Mouse (Mus musculus) neural tube, embryonic 11.5 days (tissue): ENCODE data around the gene Olfr224. TPM values are rescaled to one million over a fixed set of nuclear protein-coding genes. Genes with fewer than 3 reads are reported as not detected.

Experiments used
- ATAC-seq: fragments of 200-750 bp; cut with Nextera tagmentation; 2 replicates; pipeline ENCODE4 v1.8.0; 2017; ENCODE audit warnings: moderate number of reproducible peaks, mild to moderate bottlenecking, moderate TSS enrichment, moderate library complexity; ENCODE audit not compliant: insufficient read depth, low FRiP score, low TSS enrichment
- DNase-seq: peaks from one replicate; pipeline ENCODE4 v3.0.0-alpha.2; 2015; ENCODE audit warnings: low spot score
- H3K27ac ChIP-seq: fragments of 300-500 bp; sonication (generic); 2 replicates; pipeline ENCODE4 v1.5.1; 2014; ENCODE audit warnings: low read depth, mild to moderate bottlenecking, low read length
- H3K27me3 ChIP-seq: fragments of 300-500 bp; sonication (generic); 2 replicates; pipeline ENCODE4 v1.6.1; 2014; ENCODE audit warnings: mild to moderate bottlenecking, low read length, mixed read lengths; ENCODE audit not compliant: control insufficient read depth, insufficient read depth
- H3K36me3 ChIP-seq: fragments of 300-500 bp; sonication (generic); 2 replicates; pipeline ENCODE4 v1.6.1; 2014; ENCODE audit warnings: mild to moderate bottlenecking, low read length, moderate library complexity, mixed read lengths; ENCODE audit not compliant: control insufficient read depth, insufficient read depth
- H3K4me1 ChIP-seq: fragments of 300-500 bp; sonication (generic); 2 replicates; pipeline ENCODE4 v1.6.1; 2014; ENCODE audit warnings: low read length, mixed read lengths; ENCODE audit not compliant: control insufficient read depth, insufficient read depth
- H3K4me2 ChIP-seq: fragments of 300-500 bp; sonication (generic); 2 replicates; pipeline ENCODE4 v1.6.1; 2014; ENCODE audit warnings: low read depth, mild to moderate bottlenecking, moderate library complexity
- H3K4me3 ChIP-seq: fragments of 300-500 bp; sonication (generic); 2 replicates; pipeline ENCODE4 v1.5.1; 2014; ENCODE audit warnings: low read depth, low read length
- H3K9ac ChIP-seq: fragments of 300-500 bp; sonication (generic); 2 replicates; pipeline ENCODE4 v1.6.1; 2014; ENCODE audit warnings: mild to moderate bottlenecking, low read length
- H3K9me3 ChIP-seq: fragments of 300-500 bp; sonication (generic); 2 replicates; pipeline ENCODE4 v1.6.1; 2016; ENCODE audit warnings: low read length; ENCODE audit not compliant: control insufficient read depth
- WGBS: fragments of 180-500 bp; shearing (Covaris S2); extraction: QIAGEN DNeasy Blood & Tissue Kit; methylation state at CpG from one replicate; pipeline ENCODE4 v1.1.7; 2014; 5-methylcytosine and 5-hydroxymethylcytosine counted together
- polyA plus RNA-seq: library from polyadenylated mRNA; unstranded; fragments of >200 nt; fragmentation: Nextera tagmentation; extraction: Ambion mirVana; gene quantifications from 2 replicates; pipeline ENCODE4 v1.2.1, GENCODE M21; 2014

The Olfr224 gene
- polyA plus RNA-seq, 1 experiment from 2014 or later: not detected

- Histone ChIP-seq H3K9me3 (no peaks in the 10 kb centered on the region), H3K4me1 (no peaks in the 10 kb centered on the region), H3K36me3 (no peaks in the 10 kb centered on the region), H3K9ac (no peak overlapping the region), H3K27me3 (no peaks in the 10 kb centered on the region), H3K4me3 (no peak overlapping the region), H3K4me2 (no peak overlapping the region), H3K27ac (no peak overlapping the region)
- WGBS: 85% methylated on average over 2 of the region's 2 CpGs
- DNase-seq: no peak
- ATAC-seq: no peak
These were observed 34.3 kb upstream of the Olfr224 start for GRCm38 (mm10) chr11:58604688-58605087.

DNA sequence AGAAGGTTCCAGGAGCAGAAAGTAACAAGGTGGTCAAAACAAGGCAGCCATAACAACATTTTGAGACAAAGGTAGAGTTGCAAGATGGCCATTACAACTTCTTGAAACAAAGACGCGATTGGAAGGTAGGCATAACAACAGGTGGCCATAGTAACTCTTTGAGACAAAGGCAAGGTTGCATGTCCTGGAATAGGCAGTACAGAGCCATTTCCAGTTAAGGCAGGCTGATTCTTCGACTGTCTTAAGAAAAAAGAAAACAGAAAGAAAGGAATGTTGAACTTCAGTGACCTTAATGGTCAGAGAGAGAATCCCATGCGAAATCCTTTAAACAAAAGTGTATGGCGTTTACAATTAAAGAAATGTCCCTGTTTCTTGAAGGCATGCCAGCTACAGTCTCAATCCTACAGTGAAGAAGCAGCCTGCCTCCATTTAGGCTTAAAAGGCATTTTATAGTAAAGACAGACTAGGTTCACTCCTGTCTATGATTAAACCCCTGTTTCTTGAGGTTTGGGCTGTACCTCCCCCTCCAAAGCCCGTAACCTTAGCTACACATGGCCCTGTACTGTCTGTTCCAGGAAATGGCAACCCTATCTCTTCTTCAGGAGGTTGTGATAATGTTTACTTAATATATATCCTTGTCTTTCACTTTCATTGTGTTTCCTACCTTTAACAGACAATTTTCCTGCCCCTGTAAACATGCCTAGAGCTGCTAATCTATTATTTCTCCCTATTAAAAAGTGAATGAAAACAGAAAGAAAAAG is 32.6 kb upstream of the Olfr224 start:
- no peaks in the 10 kb centered on the region for H3K9me3 ChIP-seq
- 86% methylated on average over 6 of the region's 6 CpGs for WGBS

DNA sequence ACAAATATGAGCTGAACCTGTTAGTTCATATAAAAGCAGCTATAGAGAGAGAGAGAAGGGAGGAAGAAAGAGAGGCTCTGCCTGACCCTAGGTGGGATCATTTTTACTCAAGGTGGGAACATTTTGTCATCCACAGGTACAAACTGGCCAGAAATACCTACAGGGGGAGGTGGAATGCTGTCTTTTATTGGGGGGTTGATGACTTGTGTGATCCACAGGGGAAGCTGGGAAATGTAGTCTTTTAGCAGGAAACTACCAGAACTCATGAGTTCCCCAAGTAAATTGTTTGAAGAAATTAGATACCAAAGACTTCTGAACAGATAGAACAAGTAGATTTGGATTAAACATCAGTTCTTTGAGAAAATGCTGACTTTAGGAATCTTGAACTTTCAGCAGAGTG is 31.7 kb upstream of the Olfr224 start:
- no peak overlapping the region for H3K27ac ChIP-seq
- no peaks in the 10 kb centered on the region for H3K36me3 ChIP-seq
- DNase-seq (no peak), ATAC-seq (no peak)
- H3K27me3 ChIP-seq: no peaks in the 10 kb centered on the region
- no peak overlapping the region for H3K4me3 ChIP-seq
- no peak overlapping the region for H3K4me2 ChIP-seq
- H3K9ac ChIP-seq: no peak overlapping the region
- no peaks in the 10 kb centered on the region for H3K9me3 ChIP-seq
- H3K4me1 ChIP-seq: no peaks in the 10 kb centered on the region

More for the DNA sequence above, 32.6 kb upstream of the Olfr224 start:
- Histone ChIP-seq H3K27me3 (no peaks in the 10 kb centered on the region), H3K27ac (no peak overlapping the region), H3K36me3 (no peaks in the 10 kb centered on the region), H3K4me1 (no peaks in the 10 kb centered on the region), H3K9ac (no peak overlapping the region), H3K4me2 (no peak overlapping the region), H3K4me3 (no peak overlapping the region)
- ATAC-seq (no peak), DNase-seq (no peak)

DNA sequence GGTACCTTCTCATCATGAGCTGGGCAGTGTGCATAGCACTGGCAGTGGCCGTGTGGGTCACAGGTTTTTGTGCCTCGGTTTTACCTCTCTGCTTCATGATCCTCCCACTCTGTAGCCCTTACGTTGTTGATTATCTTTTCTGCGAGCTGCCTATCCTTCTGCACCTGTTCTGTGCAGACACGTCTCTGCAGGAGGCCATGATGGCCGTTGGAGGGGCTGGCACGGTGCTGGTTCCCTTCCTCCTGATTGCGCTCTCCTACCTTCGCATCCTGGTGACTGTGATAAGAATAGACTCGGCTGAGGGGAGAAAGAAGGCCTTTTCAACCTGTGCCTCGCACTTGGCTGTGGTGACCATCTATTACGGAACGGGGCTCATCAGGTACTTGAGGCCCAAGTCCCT is 27.5 kb upstream of the Olfr224 start:
- WGBS: 88% methylated on average over 13 of the region's 13 CpGs
- Histone ChIP-seq H3K4me1 (no peaks in the 10 kb centered on the region), H3K4me2 (no peak overlapping the region), H3K27me3 (no peaks in the 10 kb centered on the region), H3K36me3 (no peaks in the 10 kb centered on the region), H3K9me3 (no peaks in the 10 kb centered on the region), H3K27ac (no peak overlapping the region), H3K9ac (no peak overlapping the region), H3K4me3 (no peak overlapping the region)
- DNase-seq (no peak), ATAC-seq (no peak)

DNA sequence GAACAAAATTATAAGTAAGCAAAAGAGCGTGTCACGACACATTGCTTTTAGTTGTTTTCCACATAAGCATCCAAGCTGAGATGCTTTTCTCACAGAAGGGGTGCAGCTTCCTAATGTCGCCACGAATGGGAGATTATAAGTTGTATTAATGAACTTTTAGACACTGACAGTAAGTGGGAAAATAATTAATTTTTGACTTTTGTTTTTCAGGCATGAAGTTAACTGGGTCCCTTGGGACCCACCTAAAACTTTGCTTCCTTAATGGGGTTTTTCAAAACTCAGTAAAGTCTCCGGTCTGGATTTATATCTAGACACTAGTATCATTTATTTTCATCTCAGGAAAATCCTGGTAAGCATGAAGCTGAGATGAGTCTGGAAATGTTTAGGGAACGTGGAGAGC is 24.5 kb upstream of the Olfr224 start, which contains the start of gene Olfr324:
Olfr324 (plus strand) TSS at position 301 of the 400 bp plus-strand sequence.
- Histone ChIP-seq H3K27me3 (no peaks in the 10 kb centered on the region), H3K27ac (no peak within 1 kb of the TSS), H3K4me3 (no peak within 1 kb of the TSS), H3K4me2 (no peak within 1 kb of the TSS), H3K4me1 (no peaks in the 10 kb centered on the region), H3K9me3 (no peaks in the 10 kb centered on the region), H3K9ac (no peak within 1 kb of the TSS), H3K36me3 (no peaks in the 10 kb centered on the region)
- no peak for ATAC-seq
- no peak for DNase-seq
- WGBS: 80% methylated on average over 6 of the region's 6 CpGs

- 64% methylated on average over 3 of the region's 3 CpGs for WGBS
- Histone ChIP-seq H3K36me3 (no peaks in the 10 kb centered on the region), H3K27ac (no peak overlapping the region), H3K4me3 (no peak overlapping the region), H3K27me3 (no peaks in the 10 kb centered on the region), H3K4me1 (no peaks in the 10 kb centered on the region), H3K4me2 (no peak overlapping the region), H3K9me3 (no peaks in the 10 kb centered on the region), H3K9ac (no peak overlapping the region)
- no peak for ATAC-seq
- peak; percentile 12 for DNase-seq
These were observed 18.4 kb upstream of the Olfr224 start for GRCm38 (mm10) chr11:58588620-58589250.

GRCm38 (mm10) chr11:58587898-58588348 is 17.6 kb upstream of the Olfr224 start:
- ATAC-seq (no peak), DNase-seq (peak; percentile 62)
- no peaks in the 10 kb centered on the region for H3K4me1 ChIP-seq
- no peak overlapping the region for H3K9ac ChIP-seq
- no peaks in the 10 kb centered on the region for H3K9me3 ChIP-seq
- H3K27me3 ChIP-seq: no peaks in the 10 kb centered on the region
- H3K36me3 ChIP-seq: no peaks in the 10 kb centered on the region
- 83% methylated on average over 7 of the region's 7 CpGs for WGBS
- H3K4me2 ChIP-seq: no peak overlapping the region
- no peak overlapping the region for H3K4me3 ChIP-seq
- no peak overlapping the region for H3K27ac ChIP-seq

GRCm38 (mm10) chr11:58578636-58579035 is 8.3 kb upstream of the Olfr224 start:
- ATAC-seq: no peak
- H3K36me3 ChIP-seq: no peaks in the 10 kb centered on the region
- no peak overlapping the region for H3K9ac ChIP-seq
- H3K27me3 ChIP-seq: no peaks in the 10 kb centered on the region
- 82% methylated on average over 8 of the region's 8 CpGs for WGBS
- no peak overlapping the region for H3K4me3 ChIP-seq
- H3K4me2 ChIP-seq: no peak overlapping the region
- H3K9me3 ChIP-seq: no peaks in the 10 kb centered on the region
- no peak overlapping the region for H3K27ac ChIP-seq
- no peaks in the 10 kb centered on the region for H3K4me1 ChIP-seq
- no peak for DNase-seq

DNA sequence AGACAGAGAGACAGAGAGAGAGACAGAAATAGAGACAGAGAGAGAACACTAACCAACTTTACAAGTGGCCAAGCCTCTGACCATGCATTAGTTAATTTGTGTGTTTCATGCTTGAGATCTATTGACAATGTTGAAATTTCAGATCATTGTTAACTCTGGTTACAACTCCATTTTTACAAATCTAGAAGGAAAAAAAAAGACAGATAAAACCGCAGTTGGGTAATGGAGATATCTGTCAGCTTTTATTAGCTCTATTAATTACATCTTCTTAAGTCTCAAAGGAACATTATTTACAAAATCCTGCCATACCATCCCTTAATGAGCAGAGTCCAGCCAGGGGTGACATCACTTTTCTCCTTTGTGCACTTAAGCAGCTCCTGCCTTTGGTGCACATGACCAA is 7.1 kb upstream of the Olfr224 start, which contains the start of gene Olfr325:
Olfr325 (plus strand) TSS at position 301 of the 400 bp plus-strand sequence.
- H3K4me3 ChIP-seq: no peak within 1 kb of the TSS
- no peak for DNase-seq
- no peaks in the 10 kb centered on the region for H3K4me1 ChIP-seq
- H3K27me3 ChIP-seq: no peaks in the 10 kb centered on the region
- ATAC-seq: no peak
- 91% methylated on average over 1 of the region's 1 CpGs for WGBS
- no peak within 1 kb of the TSS for H3K9ac ChIP-seq
- H3K9me3 ChIP-seq: no peaks in the 10 kb centered on the region
- no peaks in the 10 kb centered on the region for H3K36me3 ChIP-seq
- H3K4me2 ChIP-seq: no peak within 1 kb of the TSS
- H3K27ac ChIP-seq: no peak within 1 kb of the TSS
